Mouse (Mus musculus) testis, adult 2 months (tissue): ENCODE measurements around the gene Auts2.

Experiments
- CTCF ChIP-seq: fragments of 200-500 bp; IDR thresholded peaks from 2 replicates; pipeline ENCODE4 v1.5.1; 2012; ENCODE audit warnings: low read depth, mild to moderate bottlenecking, inconsistent platforms, low read length, moderate library complexity; ENCODE audit not compliant: control insufficient read depth, insufficient read depth, insufficient replicate concordance
- POLR2A ChIP-seq: fragments of 200-500 bp; IDR thresholded peaks from 2 replicates; pipeline ENCODE4 v1.6.1; 2012; ENCODE audit warnings: low read depth, mild to moderate bottlenecking, inconsistent platforms, low read length, moderate library complexity; ENCODE audit not compliant: control insufficient read depth

GRCm38 (mm10) chr5:132092721-132093120 is 450.4 kb downstream of the Auts2 start:
- no peak for TF ChIP-seq CTCF
- no peak for TF ChIP-seq POLR2A
